Mouse (Mus musculus) hindbrain, embryonic 16.5 days (tissue): ENCODE measurements around the gene Gcnt7. TPM values are rescaled to one million over a fixed set of nuclear protein-coding genes. Genes with fewer than 3 reads are reported as not detected.

Experiments
- ATAC-seq: fragments of 200-750 bp; cut with Nextera tagmentation; 2 replicates; pipeline ENCODE4 v1.8.0; 2017; ENCODE audit warnings: moderate TSS enrichment, moderate library complexity
- H3K27ac ChIP-seq: fragments of 300-500 bp; sonication (generic); 2 replicates; pipeline ENCODE4 v1.5.1; 2014; ENCODE audit warnings: low read depth, mild to moderate bottlenecking, control low read depth, low read length, moderate library complexity
- H3K27me3 ChIP-seq: fragments of 300-500 bp; sonication (generic); replicated peaks from 2 replicates; pipeline ENCODE4 v1.6.1; 2014; ENCODE audit warnings: low read length; ENCODE audit not compliant: control insufficient read depth, insufficient read depth
- H3K36me3 ChIP-seq: fragments of 300-500 bp; sonication (generic); 2 replicates; pipeline ENCODE4 v1.6.1; 2014; ENCODE audit warnings: mild to moderate bottlenecking, low read length, moderate library complexity, mixed read lengths; ENCODE audit not compliant: control insufficient read depth, insufficient read depth
- H3K4me1 ChIP-seq: fragments of 300-500 bp; sonication (generic); 2 replicates; pipeline ENCODE4 v1.6.1; 2014; ENCODE audit warnings: low read depth, low read length; ENCODE audit not compliant: control insufficient read depth, insufficient read depth
- H3K4me2 ChIP-seq: fragments of 300-500 bp; sonication (generic); 2 replicates; pipeline ENCODE4 v1.6.1; 2014; ENCODE audit warnings: mild to moderate bottlenecking, low read length, control low read depth, moderate library complexity
- H3K4me3 ChIP-seq: fragments of 300-500 bp; sonication (generic); 2 replicates; pipeline ENCODE4 v1.5.1; 2014; ENCODE audit warnings: mild to moderate bottlenecking, low read length, control low read depth, moderate library complexity
- H3K9ac ChIP-seq: fragments of 300-500 bp; sonication (generic); 2 replicates; pipeline ENCODE4 v1.6.1; 2014; ENCODE audit warnings: low read depth, mild to moderate bottlenecking, control low read depth, low read length, moderate library complexity
- H3K9me3 ChIP-seq: fragments of 300-500 bp; sonication (generic); 2 replicates; pipeline ENCODE4 v1.6.1; 2014; ENCODE audit warnings: mild to moderate bottlenecking, low read length, moderate library complexity; ENCODE audit not compliant: control insufficient read depth
- WGBS: fragments of 180-500 bp; shearing (Covaris S2); extraction: QIAGEN DNeasy Blood & Tissue Kit; methylation state at CpG from one replicate; pipeline ENCODE4 v1.1.7; 2014; 5-methylcytosine and 5-hydroxymethylcytosine counted together
- polyA plus RNA-seq: library from polyadenylated mRNA; unstranded; fragments of >200 nt; fragmentation: Nextera tagmentation; extraction: Ambion mirVana; gene quantifications from 2 replicates; pipeline ENCODE4 v1.2.1, GENCODE M21; 2015

Gcnt7 gene
- polyA plus RNA-seq, 1 experiment from 2014 or later = 0.96 TPM

- H3K4me1 ChIP-seq = no peaks in the 10 kb centered on the region
- H3K36me3 ChIP-seq = no peaks in the 10 kb centered on the region
- no peak overlapping the region for H3K9ac ChIP-seq
- H3K27me3 ChIP-seq = no peaks in the 10 kb centered on the region
- H3K4me3 ChIP-seq = no peak overlapping the region
- no peak overlapping the region for H3K27ac ChIP-seq
- no peak for ATAC-seq
- no peaks in the 10 kb centered on the region for H3K9me3 ChIP-seq
- 77% methylated on average over 13 of the region's 13 CpGs for WGBS
- no peak overlapping the region for H3K4me2 ChIP-seq
Measured at GRCm38 (mm10) chr2:172401116-172401825, 57.1 kb downstream of the Gcnt7 start.

Other genes starting within 250 kb of the Gcnt7 start
- gene Mc3r, start 210.1 kb downstream of the Gcnt7 start, polyA plus RNA-seq = 0.11 and 0.19 TPM in 2 replicates
- gene Fam210b, start 113.0 kb downstream of the Gcnt7 start, polyA plus RNA-seq = 18.8 and 20.8 TPM in 2 replicates
- 17.0 and 20.8 TPM in 2 replicates for gene Aurka, start 88.1 kb downstream of the Gcnt7 start, polyA plus RNA-seq
- 20.8 and 23.8 TPM in 2 replicates for gene Cstf1, start 87.9 kb downstream of the Gcnt7 start, polyA plus RNA-seq
- 0.06 and 0.19 TPM in 2 replicates for gene Cass4, start 64.8 kb downstream of the Gcnt7 start, polyA plus RNA-seq
- gene Rtf2, start 18.0 kb downstream of the Gcnt7 start, polyA plus RNA-seq = 95.1 and 96.1 TPM in 2 replicates
- 0.24 and 0.31 TPM in 2 replicates for gene Fam209, start 13.9 kb upstream of the Gcnt7 start, polyA plus RNA-seq
- 0.11 and 0.80 TPM in 2 replicates for gene Tfap2c, start 91.0 kb upstream of the Gcnt7 start, polyA plus RNA-seq